Mouse (Mus musculus): ENCODE data around the gene Ap1s1.

Ap1s1 gene

DNA sequence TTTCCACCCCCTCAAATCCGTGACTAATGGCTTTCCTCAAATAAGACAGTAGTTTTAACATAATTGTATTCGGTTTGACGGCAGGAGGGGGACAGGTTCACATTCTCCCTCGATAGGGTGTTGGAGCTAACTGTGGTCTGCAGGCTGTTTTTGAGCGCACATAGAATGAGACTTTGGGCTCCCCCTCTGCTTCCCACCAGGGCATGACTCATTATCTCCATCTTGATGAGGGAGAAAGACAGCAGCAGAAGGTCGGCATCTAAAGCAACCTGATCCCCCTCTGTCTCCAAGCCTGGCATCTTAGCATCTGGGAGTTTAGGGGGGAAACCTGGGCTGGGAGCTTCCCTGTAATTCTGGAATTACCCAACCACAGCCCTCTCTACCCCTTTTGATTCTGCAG is 19.5 kb upstream of the Ap1s1 start:
- DNase-seq (ENCODE audit: low spot score in 2 of 2), result no peak

DNA sequence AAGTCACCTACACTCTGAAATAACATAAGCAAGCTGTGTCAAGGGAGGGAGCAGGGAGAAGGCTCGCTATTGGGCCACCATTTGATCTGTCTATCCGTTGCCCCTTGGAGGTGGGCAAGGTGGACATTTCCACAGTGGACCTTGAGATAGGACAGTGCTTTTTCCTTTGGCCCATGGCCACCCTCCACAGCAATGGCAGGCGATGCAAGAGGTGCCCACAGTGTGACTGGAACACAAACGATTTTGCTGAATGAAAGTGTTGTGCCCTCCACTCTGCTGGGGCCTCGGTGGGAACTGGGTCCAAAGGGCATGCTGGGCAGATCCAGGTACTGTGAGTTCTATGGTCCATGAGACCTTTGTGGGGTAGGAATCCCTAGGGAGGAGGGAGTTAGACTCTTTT is 16.7 kb upstream of the Ap1s1 start:
- DNase-seq (ENCODE audit: low spot score in 2 of 2), result no peak

DNA sequence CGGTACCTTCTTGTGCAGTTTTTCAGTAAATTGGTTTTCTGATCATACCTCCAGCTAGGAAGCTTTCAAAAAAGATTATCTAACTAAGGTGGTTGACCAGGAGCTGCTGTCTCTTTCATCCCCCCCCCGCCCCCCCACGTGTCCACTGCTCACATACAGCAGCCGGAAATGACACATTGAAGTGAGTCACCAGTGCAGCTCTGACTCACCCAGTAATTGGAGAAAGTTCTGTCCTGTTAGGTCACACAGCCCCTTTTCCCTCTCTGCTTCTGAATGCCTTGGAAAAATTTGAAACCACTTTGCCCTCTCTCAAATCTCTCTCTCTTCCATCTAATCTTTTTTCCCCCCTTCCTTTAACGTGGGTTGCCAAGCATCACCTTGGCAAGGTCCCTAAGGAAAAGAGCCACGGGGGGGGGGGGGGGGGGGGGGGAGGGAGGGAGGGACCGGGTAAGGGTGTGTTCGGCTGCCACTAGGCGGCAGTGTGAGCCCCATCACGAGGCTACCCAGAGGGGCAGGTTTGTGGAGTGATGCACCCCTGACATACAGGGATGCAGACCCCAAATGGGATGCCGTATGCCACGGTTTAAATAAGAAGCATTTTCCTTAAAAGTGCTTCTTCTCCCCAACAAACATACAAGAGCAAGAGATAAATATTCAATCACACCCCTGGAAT is 16.0 kb upstream of the Ap1s1 start:
- DNase-seq (ENCODE audit: low spot score in 2 of 2), result peak in 1 of 2 experiments; percentile 52

DNA sequence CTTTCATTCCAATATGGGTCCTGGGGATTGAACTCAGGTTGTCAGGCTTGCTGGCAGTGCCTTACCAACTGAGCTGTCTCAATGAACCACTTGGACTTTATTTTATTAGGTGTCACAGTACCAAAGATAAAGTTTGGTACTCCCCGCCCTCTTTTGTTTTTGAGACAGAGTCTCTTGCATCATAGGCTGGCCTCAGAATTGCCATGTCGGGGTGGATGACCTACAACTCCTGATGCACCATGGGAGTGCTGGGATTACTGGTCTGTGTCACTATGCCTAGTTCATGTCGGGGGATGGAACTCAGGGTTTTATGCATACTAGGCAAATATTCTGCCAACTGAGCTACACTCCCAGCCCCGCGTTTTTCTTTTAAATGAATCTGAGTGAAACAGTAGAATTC is 8.9 kb upstream of the Ap1s1 start:
- DNase-seq (ENCODE audit: low spot score in 2 of 2), result no peak

DNA sequence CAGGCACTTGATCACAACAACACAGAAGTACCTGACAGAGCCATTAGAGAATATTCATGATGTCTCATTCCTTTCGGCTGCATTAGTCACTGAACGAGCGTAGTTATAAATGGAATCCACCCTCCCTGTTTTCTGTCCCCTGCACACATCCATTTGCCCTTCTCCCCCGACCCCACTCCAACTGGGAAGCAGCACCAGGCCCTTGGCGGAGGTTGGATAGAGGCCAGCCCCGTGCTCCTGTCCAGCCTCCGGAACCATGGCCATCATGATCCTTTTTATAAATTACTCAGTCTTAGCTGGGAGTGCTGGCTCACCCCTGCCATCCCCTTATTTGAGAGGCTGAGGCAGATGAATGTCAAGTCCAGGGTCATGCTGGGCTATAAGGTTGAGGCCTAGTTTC is 8.4 kb upstream of the Ap1s1 start:
- no peak for DNase-seq (ENCODE audit: low spot score in 2 of 2)

DNA sequence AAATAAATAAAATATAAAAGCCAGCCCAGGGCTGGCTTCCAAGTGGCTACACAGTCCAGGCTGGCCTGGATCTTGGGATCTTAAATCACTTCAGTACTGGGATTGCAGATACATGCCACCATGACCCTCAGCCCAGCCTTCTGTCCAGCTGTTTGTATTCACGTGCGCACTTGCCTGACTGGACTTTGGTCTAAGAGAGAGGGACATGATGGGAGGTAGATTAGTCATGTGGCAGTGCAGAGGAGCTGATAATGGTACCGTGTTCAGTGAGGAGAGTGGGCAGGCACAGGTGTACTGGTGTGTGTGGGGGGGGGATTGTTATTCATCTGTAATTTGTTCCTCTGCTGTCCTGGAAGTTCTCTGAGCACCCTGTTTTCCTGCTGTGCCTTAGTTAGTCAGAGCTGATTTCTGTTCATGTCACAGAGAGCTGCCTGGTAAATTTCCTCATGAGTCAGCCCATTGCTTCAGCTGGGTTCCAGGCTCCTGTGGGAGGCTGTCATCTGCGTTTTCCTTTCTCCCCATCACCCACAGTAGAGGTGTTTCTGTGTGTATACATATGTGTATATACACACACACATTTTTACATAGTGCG is 6.1 kb upstream of the Ap1s1 start:
- peak; percentile 63 to 69 for DNase-seq (ENCODE audit: low spot score in 2 of 2)

DNA sequence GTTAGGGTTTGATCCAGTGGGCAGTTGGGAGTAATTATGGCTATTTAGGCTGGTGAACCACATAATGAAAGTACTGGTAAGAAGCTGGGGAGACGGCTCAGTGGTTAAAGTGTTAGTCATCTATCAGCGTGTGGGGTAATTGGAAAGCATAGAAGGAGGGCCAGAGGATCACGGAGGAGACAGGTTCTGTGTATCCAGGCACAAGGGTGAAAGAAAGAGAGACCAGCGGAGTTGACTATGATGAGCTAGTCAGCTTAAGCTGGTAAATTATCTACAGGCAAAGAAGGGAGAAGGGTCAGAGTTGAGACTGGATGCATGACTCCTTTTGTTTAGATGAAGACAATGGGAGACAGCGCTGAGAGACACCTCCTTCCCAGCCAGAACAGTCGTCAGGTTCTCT is 5.2 kb upstream of the Ap1s1 start:
- DNase-seq (ENCODE audit: low spot score in 2 of 2), result no peak

DNA sequence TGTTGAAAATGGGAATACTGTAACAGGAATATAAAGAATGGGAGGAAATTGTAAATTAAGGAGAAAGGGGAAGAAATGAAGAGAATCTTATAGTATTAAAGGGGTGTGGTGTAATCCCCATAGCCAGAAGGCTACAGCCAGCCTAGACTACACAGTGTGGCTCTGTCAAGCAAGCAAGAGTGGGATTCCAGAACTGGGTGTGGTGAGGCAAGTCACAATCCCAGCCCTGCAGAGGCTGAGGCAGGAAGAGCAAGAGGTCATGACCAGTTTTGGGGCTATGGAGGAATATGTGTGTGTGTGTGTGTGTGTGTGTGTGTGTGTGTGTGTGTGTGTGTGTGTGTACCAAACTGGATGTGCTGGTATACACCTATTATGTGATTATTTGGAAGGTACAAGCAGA is 1.1 kb upstream of the Ap1s1 start:
- no peak for DNase-seq (ENCODE audit: low spot score in 2 of 2)

DNA sequence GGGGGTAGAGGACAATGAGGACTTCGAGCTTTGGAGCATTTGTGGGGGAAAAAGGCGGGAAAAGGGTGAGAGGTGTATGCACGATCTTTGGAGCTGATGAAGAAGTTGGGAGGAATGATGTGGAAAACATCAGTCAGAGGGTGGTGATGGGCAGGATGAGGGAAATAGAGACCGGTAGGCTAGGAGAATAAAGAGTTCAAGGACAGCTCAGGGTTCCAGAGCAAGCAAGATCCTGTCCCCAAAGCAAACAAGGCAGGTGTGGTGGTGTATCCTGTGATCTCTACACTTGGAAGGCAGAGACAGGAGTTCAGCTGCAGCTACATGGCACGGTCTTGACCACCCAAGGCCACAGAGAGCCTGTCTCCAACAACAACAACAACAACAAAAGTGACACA is 386 bp upstream of the Ap1s1 start:
- DNase-seq (ENCODE audit: low spot score in 2 of 2), result no peak

DNA sequence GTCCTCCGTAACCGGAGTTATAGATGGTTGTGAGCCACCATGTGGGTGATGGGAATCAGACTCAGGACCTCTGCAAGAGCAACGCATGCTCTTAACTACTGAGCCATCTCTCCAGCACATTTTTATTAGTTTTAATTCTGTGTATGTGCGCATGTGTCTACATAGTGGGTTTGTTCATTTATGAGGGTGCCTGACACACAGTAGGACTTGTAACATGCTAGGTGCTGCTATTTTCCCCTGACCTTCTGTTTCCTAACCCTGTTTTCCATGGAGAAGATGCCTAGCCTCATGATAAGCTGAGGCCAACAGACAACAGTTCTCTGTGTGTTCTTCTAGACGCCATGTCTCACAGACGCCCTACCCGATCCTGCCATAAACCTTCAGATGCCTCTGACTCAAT is 1.9 kb downstream of the Ap1s1 start:
- DNase-seq (ENCODE audit: low spot score in 2 of 2), result no peak

DNA sequence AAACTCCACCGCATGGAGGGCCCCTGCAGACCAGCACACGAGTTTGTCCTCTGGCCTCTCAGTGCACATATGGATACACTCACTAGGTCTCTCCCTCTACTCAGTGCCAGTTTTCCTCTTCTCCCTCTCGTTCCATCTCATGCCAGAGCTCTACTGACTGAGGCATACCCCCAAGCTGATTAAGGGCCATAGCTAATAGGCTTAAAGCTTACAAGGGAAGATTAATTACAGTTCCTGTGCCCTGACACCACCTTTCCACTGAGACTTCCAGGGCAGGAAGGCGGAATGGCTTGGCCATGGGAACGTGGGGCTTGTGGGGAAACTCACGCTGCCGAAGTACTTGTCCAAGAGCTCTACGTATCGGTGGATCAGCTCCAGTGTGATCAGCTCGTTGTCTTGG is 4.5 kb downstream of the Ap1s1 start:
- no peak for DNase-seq (ENCODE audit: low spot score in 2 of 2)

DNA sequence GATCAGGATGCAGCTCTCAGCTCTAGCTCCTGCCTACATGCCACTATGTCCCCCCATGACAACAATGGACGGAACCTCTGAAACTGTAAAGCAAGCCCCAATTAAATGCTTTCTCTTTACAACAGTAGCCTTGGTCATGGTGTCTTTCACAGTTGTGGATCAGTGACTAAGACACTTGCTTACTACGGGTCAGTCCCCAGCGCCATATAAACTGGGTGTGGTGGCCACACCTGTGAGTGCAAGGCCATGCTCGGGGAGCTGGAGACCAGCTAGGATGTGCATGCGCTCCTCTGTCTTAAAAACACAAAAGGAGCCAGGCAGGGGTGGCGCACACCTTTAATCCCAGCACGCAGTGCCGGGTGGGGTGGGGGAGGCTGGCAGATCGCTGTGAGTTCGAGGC is 6.5 kb downstream of the Ap1s1 start:
- no peak for DNase-seq (ENCODE audit: low spot score in 2 of 2)

DNA sequence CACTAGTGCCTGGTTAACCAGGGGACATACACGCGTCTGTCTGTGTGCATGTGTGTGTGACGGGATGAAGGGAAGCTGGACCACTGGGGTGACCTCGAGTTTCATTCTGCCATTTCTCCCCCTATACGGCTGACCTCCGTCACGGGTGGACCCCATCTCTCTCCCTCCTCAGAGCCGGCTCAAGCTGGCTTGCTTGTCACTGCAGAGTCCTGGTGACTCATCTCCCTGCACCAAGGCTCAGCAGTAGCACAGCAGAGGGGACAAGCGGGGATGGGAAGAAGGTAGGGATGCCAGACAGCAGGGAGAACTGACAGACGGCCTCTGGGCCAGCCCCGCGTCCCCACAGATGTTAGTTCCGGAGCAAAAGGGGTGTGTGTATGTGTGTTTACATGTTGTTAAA is 9.7 kb downstream of the Ap1s1 start:
- DNase-seq (ENCODE audit: low spot score in 2 of 2), result no peak

DNA sequence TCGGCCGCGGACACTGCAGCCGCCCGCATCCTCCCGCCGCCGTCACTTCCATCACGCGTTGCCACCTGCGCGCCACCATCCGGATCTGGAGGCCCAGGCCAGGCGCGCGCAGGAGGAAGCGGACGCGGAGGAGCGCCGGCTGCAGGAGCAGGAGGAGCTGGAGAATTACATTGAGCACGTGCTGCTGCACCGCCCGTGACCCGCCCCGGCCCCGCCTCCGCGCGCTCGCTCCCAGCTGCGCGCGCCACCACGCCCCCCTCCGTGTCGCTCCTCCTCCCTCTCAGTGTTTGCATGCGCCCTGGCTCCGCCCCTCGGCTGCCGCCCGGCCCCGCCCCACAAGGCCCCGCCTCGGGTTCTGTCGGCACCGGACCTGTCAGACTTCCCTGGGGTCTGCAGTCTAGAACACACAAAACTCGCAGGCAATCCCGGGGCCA is 13.3 kb downstream of the Ap1s1 start:
- DNase-seq (ENCODE audit: low spot score in 2 of 2), result peak; percentile 84 to 85

DNA sequence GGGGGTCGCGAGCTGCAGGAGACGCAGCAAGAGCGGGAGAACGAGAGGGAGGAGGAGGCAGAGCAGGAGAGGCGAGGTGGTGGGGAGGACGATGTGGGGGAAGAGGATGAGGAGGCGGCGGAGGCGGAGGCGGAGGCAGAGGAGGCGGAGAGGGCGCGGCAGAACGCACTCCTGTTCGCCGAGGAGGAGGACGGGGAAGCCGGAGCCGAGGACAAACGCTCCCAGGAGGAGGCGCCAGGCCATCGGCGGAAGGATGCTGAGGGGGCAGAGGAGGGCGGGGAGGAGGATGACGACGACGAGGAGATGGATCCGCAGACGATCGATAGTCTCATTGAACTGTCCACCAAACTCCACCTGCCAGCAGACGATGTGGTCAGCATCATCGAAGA is 13.9 kb downstream of the Ap1s1 start:
- DNase-seq (ENCODE audit: low spot score in 2 of 2), result peak; percentile 59 to 72

DNA sequence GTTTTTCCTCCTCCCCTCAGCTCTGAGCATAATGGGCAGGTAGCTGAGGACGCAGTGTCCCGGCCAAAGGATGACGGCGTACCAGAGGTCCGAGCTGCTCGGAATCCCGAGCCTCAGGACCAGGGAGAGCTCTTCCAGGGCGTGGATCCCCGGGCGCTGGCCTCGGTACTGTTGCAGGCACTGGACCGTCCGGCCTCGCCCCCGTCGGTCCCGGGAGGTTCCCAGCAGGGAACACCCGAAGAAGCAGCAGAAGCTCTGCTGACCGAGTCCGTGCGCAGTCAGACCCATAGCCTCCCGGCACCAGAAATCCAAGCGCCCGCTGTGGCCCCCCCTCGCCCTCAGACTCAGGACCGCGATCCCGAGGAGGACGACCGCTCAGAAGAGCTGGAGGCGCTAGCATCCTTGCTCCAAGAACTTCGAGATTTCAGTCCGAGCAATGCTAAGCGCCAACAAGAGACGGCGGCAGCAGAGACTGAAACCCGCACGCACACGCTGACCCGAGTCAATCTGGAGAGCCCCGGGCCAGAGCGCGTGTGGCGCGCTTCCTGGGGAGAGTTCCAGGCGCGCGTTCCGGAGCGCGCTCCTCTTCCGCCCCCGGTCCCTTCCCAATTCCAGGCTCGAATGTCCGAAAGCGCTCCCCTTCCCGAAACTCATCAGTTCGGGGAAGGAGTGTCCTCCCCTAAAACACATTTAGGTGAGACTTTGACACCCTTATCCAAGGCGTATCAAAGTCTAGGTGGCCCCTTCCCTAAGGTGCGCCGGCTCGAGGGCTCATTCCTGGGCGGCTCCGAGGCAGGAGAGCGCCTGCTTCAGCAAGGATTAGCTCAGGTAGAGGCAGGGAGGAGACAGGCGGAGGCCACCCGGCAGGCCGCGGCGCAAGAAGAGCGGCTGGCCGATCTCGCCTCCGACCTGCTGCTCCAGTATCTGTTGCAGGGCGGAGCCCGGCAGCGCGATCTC is 14.6 kb downstream of the Ap1s1 start:
- no peak for DNase-seq (ENCODE audit: low spot score in 2 of 2)

DNA sequence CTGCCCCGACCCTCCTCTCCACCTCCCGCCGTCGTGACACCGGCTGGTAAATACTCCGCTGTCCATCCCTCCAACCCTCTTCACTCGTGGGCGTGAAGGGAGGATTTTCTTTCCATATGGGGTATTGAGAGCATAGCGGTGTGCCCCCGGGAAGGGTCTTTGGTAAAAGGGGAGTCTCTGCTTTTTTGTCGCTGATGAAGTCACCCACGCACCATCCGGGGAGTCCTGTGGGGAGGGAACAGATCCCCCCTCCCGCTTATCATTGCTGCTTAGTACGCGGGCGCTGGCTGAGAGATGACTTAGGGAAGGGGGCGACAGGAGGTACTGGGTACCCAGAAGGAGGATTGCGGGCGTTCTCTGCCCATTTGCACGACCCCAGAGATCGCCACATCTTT is 15.5 kb downstream of the Ap1s1 start:
- peak; percentile 66 to 68 for DNase-seq (ENCODE audit: low spot score in 2 of 2)

DNA sequence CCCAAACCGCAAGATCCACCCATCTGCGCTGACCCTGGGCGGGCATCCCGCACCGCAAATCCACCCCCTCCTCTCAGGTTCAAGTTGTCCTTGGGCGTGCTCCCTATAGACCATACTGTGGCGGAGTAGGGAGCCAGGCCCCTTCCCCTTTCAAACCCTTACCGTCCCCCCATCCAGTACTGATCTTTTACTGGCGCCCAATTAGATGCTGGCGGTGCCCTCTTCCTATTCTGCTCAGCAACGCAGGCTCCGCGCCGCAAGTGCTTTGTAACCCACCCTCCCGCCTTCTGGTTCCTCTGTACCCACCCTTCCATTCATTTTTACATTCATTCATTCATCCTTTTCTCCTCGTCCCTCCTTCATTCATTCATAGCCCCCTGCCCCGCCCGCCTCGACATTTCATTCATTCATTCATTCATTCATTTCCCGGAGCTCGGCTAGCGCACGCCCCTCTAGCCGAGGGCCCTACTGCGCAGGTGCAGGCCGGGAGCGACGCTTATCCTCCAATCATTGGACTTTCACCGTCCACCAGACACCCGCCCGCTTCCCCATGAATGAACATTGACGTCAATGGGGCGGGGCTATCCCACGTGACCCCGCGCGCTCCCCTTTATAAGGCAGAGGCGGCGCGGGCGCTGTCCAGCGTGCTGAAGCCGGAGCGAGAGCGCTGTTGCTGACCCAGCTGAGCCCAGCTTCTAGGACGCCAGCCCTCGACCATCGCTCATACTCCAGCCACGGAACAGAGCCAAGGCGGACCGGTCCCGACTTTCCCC is 16.1 kb downstream of the Ap1s1 start:
- peak; percentile 96 for DNase-seq (ENCODE audit: low spot score in 2 of 2)

DNA sequence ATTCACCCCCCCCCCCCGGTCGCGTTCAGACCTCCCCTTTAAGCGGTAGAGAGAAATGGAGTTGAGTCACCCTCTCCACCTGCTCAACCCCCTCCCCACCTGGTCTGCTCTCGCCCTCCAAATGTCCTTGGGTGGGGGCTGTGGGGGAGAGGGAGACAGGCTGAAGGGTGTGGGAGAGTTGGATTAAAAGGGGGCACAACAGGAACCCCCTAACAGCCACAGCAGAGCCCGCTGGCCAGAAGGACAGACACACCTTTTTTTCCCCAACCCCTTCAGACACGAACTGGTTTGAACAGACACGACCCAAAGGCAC is 16.7 kb downstream of the Ap1s1 start:
- DNase-seq (ENCODE audit: low spot score in 2 of 2), result no peak

DNA sequence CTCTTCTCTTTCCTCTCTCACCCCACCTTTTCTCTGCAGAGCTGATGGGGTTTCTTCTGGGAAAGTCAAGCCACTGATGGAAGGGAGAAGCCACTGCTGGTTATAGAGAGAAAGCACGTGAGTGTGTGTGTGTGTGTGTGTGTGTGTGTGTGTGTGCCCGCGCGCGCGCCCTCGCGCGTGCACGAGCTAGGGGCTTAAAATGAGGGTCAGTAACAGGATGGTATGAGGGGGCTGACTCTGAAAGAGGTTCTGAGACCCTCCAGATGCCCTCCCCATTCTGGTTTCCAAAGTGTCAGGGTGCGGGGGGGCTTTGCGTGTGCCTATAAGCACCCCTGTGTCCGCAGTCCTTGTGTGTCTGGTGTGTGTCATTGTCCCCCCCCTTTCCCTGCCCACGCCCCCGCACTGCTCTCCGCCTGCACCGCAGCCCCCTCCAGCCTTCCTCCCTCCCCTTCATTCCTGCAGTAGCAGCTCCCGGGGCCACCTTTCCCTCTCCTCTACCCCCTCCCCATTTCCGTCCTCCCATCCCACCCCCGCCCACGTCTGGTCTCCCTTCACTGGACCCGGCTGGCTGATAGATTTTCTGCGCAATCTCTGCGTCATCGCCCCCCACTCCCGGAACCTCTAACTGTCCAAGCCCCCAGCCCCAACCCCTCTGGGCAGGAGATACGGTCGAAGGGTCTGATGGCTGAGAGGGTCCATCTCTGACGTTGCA is 17.2 kb downstream of the Ap1s1 start:
- no peak for DNase-seq (ENCODE audit: low spot score in 2 of 2)

DNA sequence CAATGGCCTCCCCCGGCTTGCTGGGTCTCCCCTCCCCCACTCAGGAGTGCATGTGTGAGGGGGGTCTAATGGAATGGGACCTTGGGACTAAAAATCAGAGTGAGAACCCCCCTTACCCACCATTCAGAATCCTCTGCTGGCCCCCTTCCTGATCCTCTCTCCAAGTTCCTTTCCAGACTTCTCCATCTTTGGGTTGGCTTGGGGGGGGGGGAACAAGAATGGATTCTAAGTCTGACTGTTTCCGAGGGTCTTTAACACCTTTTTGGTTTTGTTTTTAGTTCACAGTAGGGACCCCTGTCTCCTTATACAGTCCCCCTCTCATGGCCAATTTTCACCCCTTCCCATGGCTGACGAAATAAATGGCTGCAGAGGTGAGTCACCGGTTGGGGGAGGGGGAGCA is 19.8 kb downstream of the Ap1s1 start, which contains the start of gene Vgf:
TSS of gene Vgf (plus strand) at position 301 of the 400 bp plus-strand sequence.
- DNase-seq (ENCODE audit: low spot score in 2 of 2), result no peak
